Mouse (Mus musculus) mesoderm, embryonic 11.5 days (tissue): Measurements from ENCODE around the gene Tmem231.

ENCODE experiments used
- DNase-seq: peaks from one replicate; pipeline ENCODE4 v3.0.0-alpha.2; 2012; ENCODE audit warnings: low read depth, low spot score

Tmem231 gene

DNA sequence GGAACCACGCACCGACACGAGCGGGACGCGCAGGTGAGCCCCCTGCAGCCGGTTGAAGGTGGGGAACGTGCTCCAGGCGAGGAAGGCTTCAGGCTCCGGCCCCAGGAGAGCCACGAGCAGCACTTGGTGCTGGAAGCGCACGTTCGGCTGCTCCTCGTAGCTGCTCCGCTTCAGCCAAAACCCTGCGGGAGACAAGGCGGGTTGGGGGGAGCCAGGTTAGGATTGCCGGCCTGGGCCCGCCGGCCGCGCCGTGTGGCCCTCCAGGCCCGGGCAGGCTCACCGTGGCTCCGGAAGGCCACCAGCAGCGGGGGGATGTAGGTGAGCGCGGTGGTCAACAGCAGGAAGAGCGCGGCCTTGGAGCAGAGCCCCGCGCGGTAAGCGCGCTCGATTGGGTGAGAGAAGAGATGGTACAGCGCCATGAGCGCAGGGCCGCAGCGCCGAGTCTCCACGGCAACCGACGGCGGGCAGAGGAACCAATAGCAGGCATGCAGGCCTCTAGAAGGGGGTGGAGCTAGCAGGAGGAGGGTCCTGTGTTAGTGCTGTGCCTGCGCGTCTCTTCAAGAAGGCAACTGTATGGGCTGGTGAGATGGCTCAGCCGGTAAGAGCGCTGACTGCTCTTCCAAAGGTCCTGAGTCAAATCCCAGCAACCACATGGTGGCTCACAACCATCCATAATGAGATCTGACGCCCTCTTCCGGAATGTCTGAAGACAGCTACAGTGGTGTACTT lies at the start of gene Tmem231:
Tmem231 (minus strand) TSS at position 534 of the 729 bp plus-strand sequence.
- DNase-seq, result peak; percentile 95

DNA sequence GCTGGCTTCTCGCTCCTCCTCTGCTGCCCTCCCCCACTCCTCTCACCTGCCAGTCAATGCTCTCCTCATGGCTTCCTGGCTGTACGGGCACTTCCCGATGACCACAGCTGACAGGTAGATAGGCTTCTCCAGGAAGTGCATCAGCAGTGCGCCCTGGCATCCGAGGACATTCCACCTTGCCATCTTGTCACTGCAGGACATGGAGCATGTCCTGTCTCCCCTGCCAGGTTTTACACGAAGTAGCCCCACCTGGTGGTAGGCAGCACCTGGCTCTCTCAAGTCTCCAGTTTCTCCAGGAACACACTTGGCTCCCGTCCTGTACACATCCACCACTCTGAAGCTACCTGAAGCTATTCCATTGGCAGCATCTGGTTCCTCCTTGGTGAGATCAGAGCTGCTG lies 48.4 kb upstream of the Tmem231 start:
- DNase-seq, result no peak

DNA sequence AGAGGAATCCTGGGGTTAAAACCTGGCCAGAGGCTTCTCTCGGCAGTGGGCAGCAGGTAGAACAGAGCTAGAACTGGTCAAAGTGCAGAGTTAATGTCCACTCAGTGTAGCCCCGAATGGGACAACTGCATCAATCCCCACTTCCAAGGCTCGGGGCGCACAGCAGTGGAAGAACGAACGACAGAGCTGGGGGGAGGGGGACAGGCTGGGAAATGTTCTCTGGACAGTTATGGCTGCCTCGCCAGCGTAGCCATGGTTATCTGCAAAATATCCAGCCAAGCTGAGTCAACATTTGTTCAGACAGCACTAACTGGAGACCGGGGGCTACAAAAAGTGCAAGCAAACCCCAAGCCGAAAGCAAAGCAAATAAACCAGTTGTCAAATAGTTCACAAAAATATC lies 44.5 kb upstream of the Tmem231 start:
- no peak for DNase-seq

DNA sequence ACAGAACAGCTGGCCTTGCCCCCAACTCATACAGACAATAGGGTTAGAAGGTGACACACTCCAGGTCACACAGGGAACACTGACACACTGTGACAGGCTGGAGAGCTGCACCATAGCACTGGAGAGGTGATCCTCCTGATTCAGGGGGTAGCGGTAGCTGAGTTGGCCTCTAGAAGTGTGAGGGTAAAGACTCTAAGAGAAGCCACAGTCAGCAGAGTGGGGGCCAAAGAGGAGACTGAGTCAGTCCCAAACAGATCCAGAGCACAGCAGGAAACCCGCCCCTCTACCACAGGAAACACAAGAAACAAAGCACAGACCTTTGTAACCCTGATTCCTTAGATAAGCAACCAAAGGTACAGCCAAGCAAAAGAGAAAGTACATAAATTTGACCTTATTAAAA lies 42.6 kb upstream of the Tmem231 start:
- DNase-seq, result no peak

DNA sequence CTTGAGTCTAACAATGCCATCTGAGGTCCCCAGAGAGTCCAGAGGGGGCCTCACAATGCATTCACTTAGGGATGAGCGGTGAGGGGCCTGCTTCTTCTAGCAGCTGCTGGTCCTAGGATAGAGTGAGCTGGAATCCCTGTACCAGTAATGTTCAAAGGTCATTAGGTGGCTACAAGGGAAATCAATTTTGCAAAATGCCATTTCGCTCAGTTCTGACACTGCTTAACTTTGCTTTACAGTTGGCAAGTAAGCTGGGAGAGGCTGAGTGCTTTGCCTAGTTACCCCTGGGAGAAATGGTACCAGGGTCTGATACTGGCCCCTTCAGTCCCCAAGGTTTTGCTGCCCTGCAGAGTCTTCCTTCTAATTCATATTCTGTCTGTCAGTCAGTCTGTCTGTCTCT lies 42.0 kb upstream of the Tmem231 start:
- DNase-seq, result no peak

DNA sequence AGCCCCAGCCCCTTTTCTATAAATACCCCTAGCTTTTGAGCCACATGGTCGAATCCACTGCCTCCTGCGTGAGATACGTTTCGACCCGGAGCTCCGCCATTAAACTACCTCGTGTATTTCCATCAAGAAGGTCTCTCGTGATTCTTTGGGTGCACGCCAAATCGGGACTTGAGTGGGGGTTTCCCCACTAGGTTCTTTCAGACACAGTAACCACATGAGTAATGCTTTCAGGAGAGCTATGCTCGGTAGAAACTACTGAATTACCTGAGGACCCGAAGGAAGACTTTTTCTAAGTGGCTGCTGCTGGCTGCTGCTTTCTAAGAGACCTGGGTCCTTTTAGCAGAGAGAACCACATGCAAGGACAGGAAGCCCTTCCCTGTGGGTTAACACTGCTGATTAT lies 40.5 kb upstream of the Tmem231 start:
- DNase-seq, result no peak

DNA sequence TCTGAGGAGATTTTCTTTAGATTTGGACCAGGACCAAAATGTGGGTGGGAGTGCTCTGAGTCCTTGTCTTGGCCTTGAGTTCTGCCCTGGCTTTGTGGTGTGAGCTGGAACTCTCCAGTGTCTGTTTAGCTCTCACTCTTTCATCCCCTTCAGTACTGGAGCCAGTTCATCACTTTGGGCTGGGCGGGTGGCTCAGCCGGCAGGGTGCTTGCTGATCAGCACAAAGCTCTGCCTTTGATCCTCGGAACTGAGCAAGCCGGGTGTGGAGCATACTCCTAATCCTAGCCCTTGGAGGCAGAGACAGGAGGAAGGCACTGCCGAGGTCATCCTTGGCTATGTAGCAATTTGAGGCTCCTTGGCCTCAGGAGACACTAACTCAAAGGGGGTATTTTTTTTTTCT lies 35.3 kb upstream of the Tmem231 start:
- no peak for DNase-seq

DNA sequence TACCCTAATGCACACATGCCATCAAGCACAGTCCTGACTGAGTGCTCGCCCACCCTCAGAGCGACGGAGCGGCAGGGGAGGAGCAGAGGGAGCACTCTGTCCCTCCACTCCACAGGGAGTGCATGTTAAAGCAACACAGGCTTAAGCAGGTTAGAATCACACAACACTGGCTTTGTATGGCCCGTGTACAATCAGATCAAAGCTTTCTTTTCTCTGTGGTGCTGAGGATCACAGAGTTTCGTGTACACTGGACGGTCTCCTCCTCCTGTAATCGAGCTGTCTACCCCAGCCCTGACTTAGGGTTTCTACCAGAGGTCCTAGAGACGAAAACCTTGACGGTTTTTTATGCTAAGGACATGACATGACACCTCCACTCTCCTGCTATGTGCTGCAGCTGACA lies 34.9 kb upstream of the Tmem231 start:
- DNase-seq, result no peak

DNA sequence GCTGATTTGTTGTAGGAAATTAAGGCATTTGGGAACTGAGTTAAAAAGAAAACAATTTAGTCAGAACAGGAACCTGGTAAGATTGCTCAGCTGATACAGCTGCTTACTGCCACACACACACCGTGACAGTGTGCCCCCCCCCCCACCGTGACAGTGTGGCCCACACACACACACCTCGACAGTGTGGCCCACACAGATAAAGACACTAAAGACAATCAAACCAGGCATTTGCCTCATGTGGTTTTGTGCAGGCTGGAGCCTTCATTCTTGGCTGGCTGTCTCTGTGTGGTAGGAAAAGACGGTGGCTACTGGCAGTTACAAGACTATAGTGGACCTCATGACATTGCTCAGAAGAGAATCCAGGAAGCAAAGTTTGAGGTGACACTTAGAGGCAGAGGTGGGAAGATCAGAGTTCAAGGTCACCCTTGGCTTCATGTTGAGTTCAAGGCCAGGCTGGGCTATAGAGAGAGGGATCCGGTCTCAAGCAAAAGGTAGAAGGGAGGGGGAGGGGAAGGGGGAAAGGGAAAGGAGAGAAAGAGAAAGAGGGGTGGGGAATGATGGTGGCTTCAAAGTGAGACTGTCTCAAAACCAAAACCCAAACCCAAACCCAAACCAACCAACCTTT lies 33.7 kb upstream of the Tmem231 start:
- no peak for DNase-seq

DNA sequence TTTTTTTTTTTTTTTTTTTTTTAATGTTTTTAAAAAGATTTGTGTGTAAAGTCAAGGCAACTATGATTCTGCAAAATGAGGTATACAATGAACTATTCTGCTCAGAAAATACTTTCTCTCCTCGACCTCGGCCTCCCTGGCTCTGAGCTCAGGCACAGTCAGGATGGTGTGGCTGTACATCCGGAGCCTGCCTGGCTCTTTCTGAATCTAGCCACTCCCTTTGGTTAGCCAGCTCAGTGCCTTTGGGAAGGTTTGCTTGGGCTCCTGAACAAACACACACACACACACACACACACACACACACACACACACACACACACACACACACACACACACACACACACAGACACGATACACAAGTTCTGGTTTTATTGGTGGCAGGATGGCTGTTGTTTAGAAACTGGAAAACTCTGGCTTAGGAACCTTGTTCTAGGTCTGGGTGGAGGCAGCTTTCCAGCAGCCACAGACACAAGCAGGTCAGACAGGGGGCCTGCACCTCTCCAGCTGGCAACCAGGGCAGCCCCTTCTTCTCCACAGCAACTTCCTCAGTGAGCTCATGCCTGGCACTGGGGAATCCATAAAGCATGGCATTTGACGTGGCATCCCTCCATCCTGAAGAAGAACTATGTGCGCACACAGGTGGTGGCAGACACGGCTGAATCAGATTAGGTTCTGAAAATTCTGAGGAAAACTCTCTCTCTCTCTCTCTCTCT lies 31.3 kb upstream of the Tmem231 start:
- no peak for DNase-seq

DNA sequence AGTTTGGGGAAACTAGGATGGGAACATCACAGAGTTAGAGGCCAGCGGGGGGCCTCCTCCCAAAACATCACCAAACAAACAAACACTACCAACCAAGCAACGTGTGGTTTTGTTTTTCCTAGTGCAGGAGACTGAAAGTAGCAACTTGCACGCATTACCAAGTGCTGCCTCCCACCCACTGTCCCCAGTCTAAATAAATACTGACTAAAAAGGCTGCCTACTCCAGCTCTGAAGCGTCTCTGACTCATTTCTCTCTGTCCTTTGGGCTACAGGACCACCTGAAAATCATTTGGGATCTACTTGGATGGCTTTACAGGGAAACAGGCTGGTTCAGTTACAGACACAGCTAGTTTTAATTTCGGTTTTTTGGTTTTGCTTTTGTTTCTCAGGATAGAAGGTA lies 30.7 kb upstream of the Tmem231 start:
- DNase-seq, result no peak

DNA sequence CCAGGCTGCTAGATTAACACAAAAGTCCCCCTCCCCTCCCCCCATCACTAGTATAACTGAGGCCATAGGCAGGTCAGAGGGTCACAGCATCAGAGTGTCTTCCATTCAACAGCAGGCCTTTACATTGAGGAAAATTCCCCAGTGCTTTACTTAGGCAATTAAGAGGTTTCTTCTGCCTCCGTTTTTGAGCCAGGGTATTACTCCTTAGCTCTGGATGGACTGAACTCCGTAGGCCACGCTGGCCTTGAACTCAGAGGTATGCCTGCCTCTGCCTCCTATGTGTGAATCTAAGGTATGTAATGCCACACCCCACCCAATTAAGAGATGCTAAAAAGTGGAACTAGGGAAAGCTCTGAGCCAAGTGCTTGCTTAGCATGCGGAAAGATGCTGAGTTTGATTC lies 29.9 kb upstream of the Tmem231 start:
- no peak for DNase-seq

DNA sequence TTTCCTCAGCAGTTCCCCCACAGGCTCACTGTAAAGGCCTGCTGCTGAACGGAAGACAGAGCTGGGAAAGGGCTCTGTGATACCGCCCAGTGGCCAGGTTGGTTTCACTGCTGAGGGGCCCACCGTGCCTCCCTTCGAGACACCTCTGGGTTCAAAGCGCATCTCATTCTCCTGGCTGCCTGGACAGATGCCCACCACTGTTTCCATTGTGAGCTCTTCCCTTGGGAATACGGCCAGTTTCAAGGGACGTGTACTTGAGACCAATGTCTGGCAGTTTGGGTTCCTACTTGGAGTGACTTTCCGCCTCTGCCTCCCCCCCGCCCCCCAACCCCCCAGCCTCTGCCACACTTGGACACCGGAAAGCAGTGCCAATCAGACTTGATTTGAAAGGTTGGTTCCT lies 29.4 kb upstream of the Tmem231 start:
- no peak for DNase-seq

DNA sequence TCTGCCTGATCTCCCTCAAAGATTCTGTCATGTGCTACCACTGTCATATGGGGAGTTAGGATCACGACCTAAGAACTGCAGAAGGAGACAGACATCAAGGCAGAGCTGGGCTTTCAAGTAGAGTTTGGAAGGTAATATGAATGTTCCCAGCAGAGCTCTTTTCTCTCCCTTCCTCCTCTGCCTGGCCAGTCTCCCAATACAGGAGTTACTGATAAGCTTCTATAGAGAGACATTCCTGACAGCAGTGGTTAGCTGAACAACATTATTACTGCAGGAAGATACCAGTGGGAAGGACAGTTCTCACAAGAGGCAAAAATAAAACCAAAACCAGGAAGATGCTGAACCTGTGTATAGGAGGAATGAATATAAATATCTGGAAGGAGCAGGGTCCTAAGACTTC lies 28.9 kb upstream of the Tmem231 start:
- DNase-seq, result no peak

DNA sequence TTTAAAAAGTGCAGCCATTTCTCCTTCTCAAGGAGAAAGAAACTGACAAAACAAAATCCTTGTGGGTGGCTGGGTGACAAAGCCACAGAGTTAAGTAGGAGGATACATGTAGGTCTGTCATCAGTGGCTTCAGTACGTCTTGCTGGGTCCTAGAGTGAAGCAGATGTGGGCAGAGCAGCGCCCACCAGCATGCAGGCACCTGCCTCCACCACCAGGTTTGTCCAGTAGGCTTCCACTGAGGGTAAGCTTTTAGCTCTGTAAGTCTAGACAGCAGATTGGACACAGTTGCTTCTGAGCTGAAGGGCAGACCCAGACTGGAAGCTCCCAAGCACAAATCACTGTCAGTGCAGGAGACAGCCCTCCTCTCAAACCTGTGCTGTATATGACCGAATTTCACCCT lies 27.6 kb upstream of the Tmem231 start:
- peak; percentile 29 for DNase-seq

DNA sequence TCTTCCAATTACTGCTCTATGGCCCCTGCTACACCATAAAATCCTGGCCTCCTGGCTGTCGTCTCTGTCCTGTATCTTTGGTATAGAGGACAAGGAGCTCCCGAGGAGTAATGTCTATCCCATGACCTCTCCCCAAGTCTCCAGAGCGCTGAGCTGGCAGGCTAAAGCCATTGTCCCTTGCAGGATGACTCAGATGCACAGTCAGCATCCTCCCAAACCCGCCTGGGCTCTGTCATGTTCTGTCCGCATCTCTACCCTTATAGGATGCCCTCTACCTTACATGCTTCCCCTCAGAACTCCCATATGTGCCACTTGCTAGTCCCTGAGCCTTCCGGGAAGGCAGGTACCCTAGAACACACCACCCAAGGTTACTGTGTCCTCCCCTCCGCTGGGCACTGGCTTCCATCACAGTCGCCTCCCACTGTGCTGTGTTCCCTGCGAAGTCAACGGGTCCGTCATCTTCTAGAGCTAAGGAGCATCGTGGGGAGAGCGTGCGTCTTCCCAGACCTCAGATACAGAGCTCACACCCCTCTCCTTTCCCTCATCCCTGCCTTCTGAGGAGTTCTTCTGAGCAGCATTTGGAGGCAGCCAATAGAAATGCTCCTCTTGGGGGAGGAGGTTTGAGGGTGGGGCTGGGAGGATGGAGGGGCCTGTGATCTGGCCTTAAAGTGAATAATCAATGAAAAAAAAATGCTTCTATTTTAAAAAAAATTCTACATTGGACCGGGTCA lies 27.1 kb upstream of the Tmem231 start:
- DNase-seq, result no peak

DNA sequence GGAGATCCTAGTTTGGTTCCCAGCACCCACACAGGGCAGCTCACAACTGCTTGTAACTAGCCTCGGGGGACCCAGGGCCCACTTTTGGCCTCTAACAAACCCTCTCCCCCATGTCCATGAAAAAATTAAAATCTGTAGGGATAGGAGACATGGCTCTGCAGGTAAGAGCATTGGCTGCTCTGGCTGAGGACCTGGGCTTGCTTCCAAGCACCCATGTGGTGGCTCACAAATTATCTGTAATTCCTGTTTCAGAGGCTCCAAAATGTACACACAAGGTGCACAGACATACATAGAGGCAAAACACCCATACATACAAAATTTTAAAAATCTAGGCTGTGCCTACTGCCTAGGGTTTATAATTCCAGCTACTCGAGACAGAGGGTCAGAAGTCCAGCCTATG lies 23.6 kb upstream of the Tmem231 start:
- DNase-seq, result no peak

DNA sequence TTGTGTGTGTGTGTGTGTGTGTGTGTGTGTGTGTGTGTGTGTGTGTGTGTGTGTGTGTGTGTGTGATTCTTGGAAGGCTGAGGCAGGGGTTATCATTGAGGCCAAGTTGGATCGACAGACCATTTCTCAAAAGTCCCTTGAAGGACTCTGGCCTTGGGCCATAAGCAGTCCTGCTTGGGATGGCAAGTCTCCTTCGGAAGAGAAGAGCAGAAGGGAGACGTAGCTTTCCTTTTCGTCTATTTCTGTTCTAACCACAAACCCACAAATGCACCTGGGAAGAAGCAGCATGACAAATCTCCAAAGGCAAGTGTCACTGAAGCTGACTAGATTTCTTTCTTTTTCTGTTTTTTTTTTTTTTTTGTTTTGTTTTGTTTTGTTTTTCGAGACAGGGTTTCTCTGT lies 22.2 kb upstream of the Tmem231 start:
- no peak for DNase-seq

DNA sequence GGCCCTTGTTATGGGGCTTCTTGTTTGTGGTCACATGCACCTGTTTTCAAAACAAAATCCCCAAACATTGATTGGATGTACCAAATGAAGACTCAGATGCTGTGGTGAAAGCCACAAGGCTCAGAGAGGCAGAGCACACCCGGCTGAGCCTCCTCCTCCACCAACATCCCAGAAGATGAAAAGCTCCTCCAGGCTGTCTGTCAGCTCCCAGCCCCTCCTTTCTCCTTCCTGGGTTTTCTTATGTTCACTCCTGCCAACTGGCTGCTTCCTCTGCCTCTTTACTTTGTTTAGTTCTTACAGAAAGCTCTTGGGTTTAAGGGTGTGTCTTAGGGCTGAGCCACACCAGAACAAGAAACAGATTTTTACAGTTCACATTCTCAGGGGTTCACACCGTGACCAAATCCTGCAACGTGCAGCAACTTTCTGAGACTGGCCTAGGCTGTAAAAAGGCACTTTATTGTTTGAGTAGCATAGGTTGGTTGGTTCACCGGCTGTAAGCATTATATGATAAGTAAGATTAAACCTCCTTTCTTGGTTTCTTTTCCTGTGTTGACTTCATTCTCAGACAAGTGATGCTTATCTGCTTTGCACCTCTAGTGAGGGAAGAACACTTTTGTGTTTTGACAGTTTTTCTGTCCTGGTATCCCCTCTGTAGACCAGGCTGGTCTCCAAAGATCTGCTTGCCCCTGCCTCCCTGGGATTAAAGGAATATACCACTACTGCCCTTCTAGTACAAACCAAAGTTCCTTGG lies 21.3 kb upstream of the Tmem231 start:
- no peak for DNase-seq

DNA sequence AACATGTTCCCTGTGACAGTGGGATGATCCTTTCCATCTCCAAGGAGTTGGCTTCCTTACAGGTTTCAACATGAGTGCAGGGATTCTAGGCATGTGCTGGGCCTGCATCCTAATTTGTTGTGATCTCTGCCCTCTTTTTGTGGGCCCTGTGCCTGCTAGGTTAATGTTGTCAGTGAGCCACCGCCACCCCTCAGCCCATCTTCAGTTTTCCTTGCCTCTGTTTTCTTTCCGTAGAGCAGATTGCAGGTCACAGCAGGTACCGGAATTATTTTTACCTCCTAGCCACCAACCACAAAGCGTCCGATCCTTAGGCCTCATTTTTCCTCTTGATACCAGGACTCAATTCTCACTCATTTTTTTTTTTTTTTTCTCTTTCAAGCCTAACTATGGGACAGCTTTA lies 18.3 kb upstream of the Tmem231 start:
- no peak for DNase-seq

DNA sequence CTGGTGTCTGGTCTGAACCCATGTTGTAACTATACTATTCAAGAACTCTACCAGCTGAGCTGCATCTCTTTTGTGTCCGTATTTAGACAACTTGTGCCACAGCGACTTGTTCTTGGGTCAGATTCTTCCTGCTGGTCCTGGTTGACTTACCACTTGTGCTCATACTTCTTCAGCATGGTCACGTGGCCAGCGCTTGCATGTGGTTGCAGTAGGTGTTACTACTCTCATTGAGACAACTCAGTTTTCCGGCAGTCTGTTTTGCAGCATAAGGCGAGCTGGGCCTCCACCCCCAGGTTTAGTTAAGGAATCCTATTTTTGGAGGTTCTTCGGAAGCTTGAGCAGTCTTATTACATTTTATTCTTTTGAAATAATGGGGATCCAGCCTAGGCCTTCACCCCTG lies 17.6 kb upstream of the Tmem231 start:
- DNase-seq, result no peak

DNA sequence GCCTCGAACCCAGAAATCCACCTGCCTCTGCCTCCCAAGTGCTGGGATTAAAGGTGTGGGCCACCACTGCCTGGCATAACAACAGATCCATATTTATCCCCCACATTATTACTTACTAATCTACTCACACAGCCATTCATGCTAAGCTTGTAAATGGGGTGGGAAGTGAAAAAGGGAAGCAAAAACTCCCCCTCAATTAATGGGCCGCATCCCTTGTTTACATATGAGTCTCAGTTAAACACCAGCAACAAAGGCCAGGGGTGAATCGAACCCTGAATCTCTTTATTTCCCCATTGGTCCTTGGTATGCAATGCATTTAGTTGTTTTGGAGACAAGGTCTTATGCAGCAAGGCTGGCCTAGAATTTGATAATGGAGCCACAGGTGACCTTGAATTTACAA lies 17.2 kb upstream of the Tmem231 start:
- no peak for DNase-seq
